Mouse (Mus musculus) CH12.LX (cell line): ENCODE measurements around the gene Fut11. TPM values are rescaled to one million over a fixed set of nuclear protein-coding genes. Genes with fewer than 3 reads are reported as not detected.
A peak's percentile ranks its signal among the peaks of the same experiment; 100 is the strongest.

Experiments
- DNase-seq: peaks from one replicate; pipeline ENCODE4 v3.0.0-alpha.2; 2013; ENCODE audit errors: extremely low read depth
- H3K27ac ChIP-seq: 2 replicates; pipeline ENCODE4 v1.5.1; 2012; ENCODE audit warnings: low read depth, mild to moderate bottlenecking, control low read depth, moderate library complexity; ENCODE audit not compliant: insufficient read depth
- H3K27me3 ChIP-seq: replicated peaks from 2 replicates; pipeline ENCODE3; 2012; ENCODE audit warnings: inconsistent platforms
- H3K36me3 ChIP-seq, 2 experiments: replicated peaks in 1 of 2; 2 replicates each; pipeline versions ENCODE3 to v1.6.1; 2012; ENCODE audit warnings: inconsistent platforms in 1 of 2, low read length in 1 of 2, mild to moderate bottlenecking in 1 of 2, mixed read lengths in 1 of 2, moderate library complexity in 1 of 2; ENCODE audit not compliant: control insufficient read depth in 1 of 2, insufficient read depth in 1 of 2
- H3K4me1 ChIP-seq, 2 experiments: 2 replicates each; pipeline ENCODE4 v1.6.1; 2012; ENCODE audit warnings: inconsistent platforms in 1 of 2, moderate library complexity in 1 of 2; ENCODE audit not compliant: insufficient read depth in 2 of 2, control insufficient read depth in 1 of 2
- H3K4me2 ChIP-seq: 2 replicates; pipeline ENCODE4 v1.6.1; 2012; ENCODE audit warnings: low read depth, mild to moderate bottlenecking, control low read depth; ENCODE audit not compliant: poor library complexity, insufficient read depth, severe bottlenecking
- H3K4me3 ChIP-seq, 3 experiments: fragments of 150-350 bp in 1 of 3; sonication (generic) in 1 of 3; replicated peaks in 1 of 3; 2 replicates each; pipeline versions ENCODE3 to v1.5.1; 2011 to 2012; ENCODE audit warnings: low read depth in 2 of 3, low read length in 2 of 3, mild to moderate bottlenecking in 2 of 3, moderate library complexity in 2 of 3, control low read depth in 1 of 3, improper control_type of control experiment in 1 of 3, inconsistent platforms in 1 of 3, mixed read lengths in 1 of 3; ENCODE audit not compliant: poor library complexity in 1 of 3
- H3K79me2 ChIP-seq: replicated peaks from 2 replicates; pipeline ENCODE4 v1.6.1; 2012; ENCODE audit warnings: mild to moderate bottlenecking, moderate library complexity; ENCODE audit not compliant: control insufficient read depth, poor library complexity, insufficient read depth, severe bottlenecking; ENCODE audit errors: extremely low read depth
- H3K9ac ChIP-seq: 2 replicates; pipeline ENCODE4 v1.6.1; 2012; ENCODE audit warnings: low read depth, mild to moderate bottlenecking, control low read depth, moderate library complexity; ENCODE audit not compliant: insufficient read depth
- H3K9me3 ChIP-seq: replicated peaks from 2 replicates; pipeline ENCODE3; 2012; ENCODE audit warnings: low read length, inconsistent platforms, mixed read lengths
- CHD2 ChIP-seq: IDR thresholded peaks from 2 replicates; pipeline ENCODE4 v1.6.1; 2011; ENCODE audit warnings: low read length, improper control_type of control experiment
- CTCF ChIP-seq, 2 experiments: IDR thresholded peaks in 1 of 2; conservative IDR thresholded peaks in 1 of 2; 2 replicates each; pipeline ENCODE4 v1.5.1; 2011 to 2012; ENCODE audit warnings: low read depth in 2 of 2, low read length in 2 of 2, improper control_type of control experiment in 1 of 2, inconsistent platforms in 1 of 2, mild to moderate bottlenecking in 1 of 2, moderate library complexity in 1 of 2
- JUND ChIP-seq: conservative IDR thresholded peaks from 2 replicates; pipeline ENCODE4 v1.6.1; 2011; ENCODE audit warnings: low read depth, low read length, improper control_type of control experiment
- MAFK ChIP-seq: IDR thresholded peaks from 2 replicates; pipeline ENCODE4 v1.6.1; 2011; ENCODE audit warnings: low read length, improper control_type of control experiment; ENCODE audit not compliant: insufficient replicate concordance
- MXI1 ChIP-seq: IDR thresholded peaks from 2 replicates; pipeline ENCODE4 v1.6.1; 2011; ENCODE audit warnings: mild to moderate bottlenecking, low read depth, low read length, improper control_type of control experiment
- RAD21 ChIP-seq: IDR thresholded peaks from 2 replicates; pipeline ENCODE4 v1.6.1; 2011; ENCODE audit warnings: low read depth, mild to moderate bottlenecking, low read length, improper control_type of control experiment, moderate library complexity
- SMC3 ChIP-seq: IDR thresholded peaks from 2 replicates; pipeline ENCODE4 v1.6.1; 2011; ENCODE audit warnings: low read depth, low read length, improper control_type of control experiment
- UBTF ChIP-seq: IDR thresholded peaks from 2 replicates; pipeline ENCODE4 v1.6.1; 2012; ENCODE audit warnings: low read depth, mild to moderate bottlenecking, inconsistent platforms, low read length, improper control_type of control experiment, moderate library complexity
- ZMIZ1 ChIP-seq: IDR thresholded peaks from 2 replicates; pipeline ENCODE4 v1.6.1; 2012; ENCODE audit warnings: low read depth, mild to moderate bottlenecking, inconsistent platforms, low read length, improper control_type of control experiment
- dilution Hi-C: fragments of 300-500 bp; cut with MboI; formaldehyde crosslinking; loops from 2 replicates; pipeline ENCODE4 v1.14.3; 2020; ENCODE audit warnings: low sequenced_read_pairs; ENCODE audit not compliant: extremely low pct_unique_long_range_greater_than_20kb, extremely low pct_ligation_motif_present
- in situ Hi-C: fragments of 300-500 bp; cut with MboI; formaldehyde crosslinking; loops from 3 replicates; pipeline ENCODE4 v1.14.3; 2019; ENCODE audit warnings: low sequenced_read_pairs, low pct_ligation_motif_present, low pct_unique_long_range_greater_than_20kb, mixed read lengths
- polyA plus RNA-seq: library from polyadenylated mRNA; unstranded; fragments of >175 nt; gene quantifications from 2 replicates; pipeline ENCODE4 v1.2.1, GENCODE M21; 2012; ENCODE audit warnings: low read depth; ENCODE audit not compliant: insufficient read length
- total RNA-seq, 2 experiments: library from RNA; depleted of rRNA; stranded (reverse); fragments of 300-350 nt in 1 of 2; fragments of >200 nt in 1 of 2; gene quantifications; 2 replicates each; pipeline ENCODE4 v1.2.3; 2012 to 2014

Gene Fut11
- total and polyA plus RNA-seq, 3 experiments: 2.9 to 3.8 (median 3.7) TPM

DNA sequence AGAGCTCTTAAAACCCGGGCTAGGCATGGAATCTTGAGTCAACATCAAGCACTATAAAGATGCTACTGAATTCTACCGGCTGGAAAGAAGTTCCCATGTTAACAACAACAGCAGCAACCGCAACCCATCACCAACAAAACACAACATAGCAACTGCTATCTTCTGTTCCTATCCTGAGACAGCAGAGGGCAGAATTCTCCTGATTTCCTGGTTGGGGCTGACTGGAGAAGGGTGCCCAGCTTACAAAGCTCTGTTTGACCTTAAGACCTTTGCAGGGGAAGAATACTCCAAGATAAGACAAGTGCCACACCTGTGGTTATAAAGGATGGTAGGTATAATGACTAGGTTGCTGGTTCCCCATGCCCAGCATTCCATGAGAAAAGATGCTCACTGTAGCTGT, 52.2 kb downstream of the Fut11 start:
- Histone ChIP-seq H3K79me2 (no peaks in the 10 kb centered on the region), H3K36me3 (peaks cover 18 to 78% of the 10 kb centered on the region in 2 experiments), H3K4me1 (no peaks in the 10 kb centered on the region), H3K4me2 (no peak overlapping the region), H3K27me3 (no peaks in the 10 kb centered on the region), H3K27ac (no peak overlapping the region), H3K4me3 (no peak overlapping the region), H3K9ac (no peak overlapping the region), H3K9me3 (no peaks in the 10 kb centered on the region)
- dilution Hi-C loops: no loop called here
- TF ChIP-seq JUND: no peak
- TF ChIP-seq CHD2: no peak
- TF ChIP-seq RAD21: peak; percentile 17; the same call in 1 of the 2 replicates
- TF ChIP-seq CTCF (conservative IDR thresholded peaks at IDR 0.05 in 1 of 2, IDR thresholded peaks at IDR 0.05 in 1 of 2; ENCODE audit: low read depth in 2 of 2, low read length in 2 of 2): peak in 1 of 2 experiments; percentile 46; a peak in 2 of 4 replicates
- TF ChIP-seq SMC3: peak; percentile 25
- in situ Hi-C loops: no loop called here
- DNase-seq: no peak

DNA sequence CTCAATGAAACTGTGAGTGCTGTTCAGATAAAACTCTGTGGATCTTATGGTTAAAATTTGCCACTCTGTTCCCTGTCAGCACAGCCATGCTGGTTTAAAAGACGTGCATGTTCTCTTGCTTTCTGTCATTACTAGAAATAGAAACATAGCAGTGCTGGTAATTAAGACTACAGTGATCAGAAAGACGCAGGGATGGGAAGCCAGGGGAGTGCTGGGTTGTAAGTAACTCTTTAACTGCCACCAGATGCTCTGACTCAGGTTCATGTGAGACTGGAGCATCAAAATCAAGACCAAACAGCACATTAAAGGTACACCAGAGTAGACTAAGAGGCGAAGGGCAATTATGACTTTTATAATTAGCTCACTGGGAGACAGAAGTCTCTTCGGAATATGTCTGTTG, 53.6 kb downstream of the Fut11 start:
- no peak overlapping the region for H3K4me2 ChIP-seq
- in situ Hi-C loops (no loop called here), dilution Hi-C loops (no loop called here)
- H3K9me3 ChIP-seq: no peaks in the 10 kb centered on the region
- no peak overlapping the region for H3K9ac ChIP-seq
- H3K79me2 ChIP-seq: no peaks in the 10 kb centered on the region
- H3K4me3 ChIP-seq: no peak overlapping the region
- H3K27ac ChIP-seq: no peak overlapping the region
- no peak for DNase-seq
- no peaks in the 10 kb centered on the region for H3K4me1 ChIP-seq
- H3K27me3 ChIP-seq: no peaks in the 10 kb centered on the region
- peaks cover 15 to 75% of the 10 kb centered on the region in 2 experiments for H3K36me3 ChIP-seq
- TF ChIP-seq CTCF (conservative IDR thresholded peaks at IDR 0.05 in 1 of 2, IDR thresholded peaks at IDR 0.05 in 1 of 2; ENCODE audit: low read depth in 2 of 2, low read length in 2 of 2): no peak
- no peak for TF ChIP-seq MXI1
- TF ChIP-seq UBTF: no peak
- TF ChIP-seq MAFK: no peak

DNA sequence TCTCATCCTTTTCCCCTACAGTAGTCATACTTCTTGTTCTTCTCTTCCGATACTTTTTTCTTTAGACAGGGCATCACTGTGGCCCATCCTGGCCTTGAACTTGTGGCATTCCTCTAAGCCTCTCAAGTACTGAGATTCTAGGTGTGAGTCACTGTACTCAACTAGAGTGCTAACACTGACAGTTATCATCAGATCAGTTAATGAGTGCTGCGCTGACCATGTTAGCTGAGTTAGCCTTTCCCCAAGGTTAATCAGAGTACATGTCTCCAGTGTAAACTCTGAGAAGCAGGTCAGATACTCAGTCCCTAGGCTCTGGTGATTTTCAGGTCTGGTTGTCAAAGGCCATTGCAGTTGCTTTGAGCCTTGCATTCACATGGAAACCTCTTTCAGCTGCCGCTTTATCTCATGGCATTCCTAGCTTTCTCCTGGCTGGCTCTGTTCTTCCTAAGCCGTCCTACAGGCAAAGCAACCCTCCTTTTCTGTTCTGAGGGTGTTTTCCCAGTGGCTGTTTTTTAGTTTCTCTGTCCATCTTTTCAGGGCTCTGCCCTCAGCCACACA, 54.8 kb downstream of the Fut11 start:
- no peak for DNase-seq
- H3K27me3 ChIP-seq: no peaks in the 10 kb centered on the region
- H3K4me2 ChIP-seq: no peak overlapping the region
- no peak for TF ChIP-seq ZMIZ1
- H3K27ac ChIP-seq: no peak overlapping the region
- peaks cover 12 to 73% of the 10 kb centered on the region in 2 experiments for H3K36me3 ChIP-seq
- H3K79me2 ChIP-seq: no peaks in the 10 kb centered on the region
- H3K4me3 ChIP-seq: no peak overlapping the region
- in situ Hi-C loops (no loop called here), dilution Hi-C loops (no loop called here)
- no peaks in the 10 kb centered on the region for H3K9me3 ChIP-seq
- H3K9ac ChIP-seq: no peak overlapping the region
- no peaks in the 10 kb centered on the region for H3K4me1 ChIP-seq
